Mouse (Mus musculus) embryonic facial prominence, embryonic 11.5 days (tissue): ENCODE data around the gene Gm45062. TPM values are rescaled to one million over a fixed set of nuclear protein-coding genes. Genes with fewer than 3 reads are reported as not detected.

Source experiments
- ATAC-seq: fragments of 200-750 bp; cut with Nextera tagmentation; replicated peaks from 2 replicates; pipeline ENCODE4 v1.8.0; 2017; ENCODE audit warnings: low read depth; ENCODE audit not compliant: insufficient number of reproducible peaks, low FRiP score, low TSS enrichment
- DNase-seq: peaks from one replicate; pipeline ENCODE4 v3.0.0-alpha.2; 2015; ENCODE audit warnings: low spot score
- H3K27ac ChIP-seq: fragments of 300-500 bp; sonication (generic); replicated peaks from 2 replicates; pipeline ENCODE4 v1.5.1; 2014; ENCODE audit warnings: mild to moderate bottlenecking, low read depth, low read length, control low read depth
- H3K27me3 ChIP-seq: fragments of 300-500 bp; sonication (generic); 2 replicates; pipeline ENCODE4 v1.6.1; 2014; ENCODE audit warnings: mild to moderate bottlenecking, low read length, moderate library complexity, mixed read lengths; ENCODE audit not compliant: control insufficient read depth, insufficient read depth
- H3K36me3 ChIP-seq: fragments of 300-500 bp; sonication (generic); replicated peaks from 2 replicates; pipeline ENCODE4 v1.6.1; 2014; ENCODE audit warnings: low read depth, mild to moderate bottlenecking, low read length, moderate library complexity, mixed read lengths; ENCODE audit not compliant: control insufficient read depth, insufficient read depth
- H3K4me1 ChIP-seq: fragments of 300-500 bp; sonication (generic); 2 replicates; pipeline ENCODE4 v1.6.1; 2014; ENCODE audit warnings: low read length, mixed read lengths; ENCODE audit not compliant: control insufficient read depth, insufficient read depth
- H3K4me2 ChIP-seq: fragments of 300-500 bp; sonication (generic); 2 replicates; pipeline ENCODE4 v1.6.1; 2014; ENCODE audit warnings: low read depth, mild to moderate bottlenecking, control low read depth, low read length, moderate library complexity
- H3K4me3 ChIP-seq: fragments of 300-500 bp; sonication (generic); 2 replicates; pipeline ENCODE4 v1.5.1; 2014; ENCODE audit warnings: low read depth, low read length, control low read depth
- H3K9ac ChIP-seq: fragments of 300-500 bp; sonication (generic); replicated peaks from 2 replicates; pipeline ENCODE4 v1.6.1; 2014; ENCODE audit warnings: mild to moderate bottlenecking, control low read depth, low read length
- H3K9me3 ChIP-seq: fragments of 300-500 bp; sonication (generic); replicated peaks from 2 replicates; pipeline ENCODE4 v1.6.1; 2016; ENCODE audit warnings: mild to moderate bottlenecking, low read length, inconsistent platforms, mixed read lengths; ENCODE audit not compliant: control insufficient read depth
- WGBS: fragments of 180-500 bp; shearing (Covaris S2); extraction: QIAGEN DNeasy Blood & Tissue Kit; methylation state at CpG from one replicate; pipeline ENCODE4 v1.1.7; 2014; 5-methylcytosine and 5-hydroxymethylcytosine counted together
- polyA plus RNA-seq: library from polyadenylated mRNA; unstranded; fragments of >200 nt; fragmentation: Nextera tagmentation; extraction: Ambion mirVana; gene quantifications from 2 replicates; pipeline ENCODE4 v1.2.1, GENCODE M21; 2014

Gm45062 gene
- polyA plus RNA-seq, 1 experiment from 2014 or later: 14.3 TPM

GRCm38 (mm10) chr6:8465388-8465787 is 206.1 kb downstream of the Gm45062 start:
- no peaks in the 10 kb centered on the region for H3K36me3 ChIP-seq
- no peak for DNase-seq
- no peaks in the 10 kb centered on the region for H3K27me3 ChIP-seq
- ATAC-seq: no peak
- H3K4me2 ChIP-seq: no peak overlapping the region
- WGBS: 67% methylated on average over 1 of the region's 1 CpGs
- H3K4me3 ChIP-seq: no peak overlapping the region
- no peak overlapping the region for H3K27ac ChIP-seq
- H3K4me1 ChIP-seq: no peaks in the 10 kb centered on the region
- no peak overlapping the region for H3K9ac ChIP-seq
- no peaks in the 10 kb centered on the region for H3K9me3 ChIP-seq

GRCm38 (mm10) chr6:8465985-8466384 is 206.7 kb downstream of the Gm45062 start:
- H3K36me3 ChIP-seq: no peaks in the 10 kb centered on the region
- no peak overlapping the region for H3K27ac ChIP-seq
- no peak for ATAC-seq
- H3K4me3 ChIP-seq: no peak overlapping the region
- 76% methylated on average over 5 of the region's 5 CpGs for WGBS
- H3K4me2 ChIP-seq: no peak overlapping the region
- no peaks in the 10 kb centered on the region for H3K4me1 ChIP-seq
- no peaks in the 10 kb centered on the region for H3K27me3 ChIP-seq
- H3K9ac ChIP-seq: no peak overlapping the region
- no peak for DNase-seq
- H3K9me3 ChIP-seq: no peaks in the 10 kb centered on the region

- no peaks in the 10 kb centered on the region for H3K36me3 ChIP-seq
- DNase-seq (no peak), ATAC-seq (no peak)
- H3K27me3 ChIP-seq: no peaks in the 10 kb centered on the region
- WGBS: 58% methylated on average over 10 of the region's 10 CpGs
- no peak overlapping the region for H3K4me2 ChIP-seq
- no peak overlapping the region for H3K27ac ChIP-seq
- no peaks in the 10 kb centered on the region for H3K9me3 ChIP-seq
- H3K4me1 ChIP-seq: no peaks in the 10 kb centered on the region
- H3K9ac ChIP-seq: no peak overlapping the region
- no peak overlapping the region for H3K4me3 ChIP-seq
Measured at GRCm38 (mm10) chr6:8467667-8468337, 208.6 kb downstream of the Gm45062 start.

- H3K27ac ChIP-seq: no peak overlapping the region
- no peak overlapping the region for H3K9ac ChIP-seq
- DNase-seq (no peak), ATAC-seq (no peak)
- no peaks in the 10 kb centered on the region for H3K27me3 ChIP-seq
- H3K36me3 ChIP-seq: no peaks in the 10 kb centered on the region
- no peaks in the 10 kb centered on the region for H3K4me1 ChIP-seq
- no peaks in the 10 kb centered on the region for H3K9me3 ChIP-seq
- no peak overlapping the region for H3K4me2 ChIP-seq
- 88% methylated on average over 3 of the region's 3 CpGs for WGBS
- no peak overlapping the region for H3K4me3 ChIP-seq
Measured at GRCm38 (mm10) chr6:8469918-8470317, 210.7 kb downstream of the Gm45062 start.

- Histone ChIP-seq H3K36me3 (no peaks in the 10 kb centered on the region), H3K4me3 (no peak overlapping the region), H3K27ac (no peak overlapping the region), H3K27me3 (no peaks in the 10 kb centered on the region), H3K9ac (no peak overlapping the region), H3K9me3 (no peaks in the 10 kb centered on the region), H3K4me2 (no peak overlapping the region), H3K4me1 (no peaks in the 10 kb centered on the region)
- ATAC-seq (no peak), DNase-seq (no peak)
- WGBS: 85% methylated on average over 3 of the region's 3 CpGs
Measured at GRCm38 (mm10) chr6:8472125-8472524, 212.9 kb downstream of the Gm45062 start.

GRCm38 (mm10) chr6:8472915-8473314 is 213.7 kb downstream of the Gm45062 start:
- no peak for ATAC-seq
- Histone ChIP-seq H3K27me3 (no peaks in the 10 kb centered on the region), H3K9me3 (no peaks in the 10 kb centered on the region), H3K4me1 (no peaks in the 10 kb centered on the region), H3K27ac (no peak overlapping the region), H3K36me3 (no peaks in the 10 kb centered on the region), H3K4me3 (no peak overlapping the region), H3K4me2 (no peak overlapping the region), H3K9ac (no peak overlapping the region)
- WGBS: 83% methylated on average over 5 of the region's 5 CpGs
- DNase-seq: no peak

GRCm38 (mm10) chr6:8473498-8473897 is 214.2 kb downstream of the Gm45062 start:
- H3K9me3 ChIP-seq: no peaks in the 10 kb centered on the region
- H3K9ac ChIP-seq: no peak overlapping the region
- no peaks in the 10 kb centered on the region for H3K27me3 ChIP-seq
- WGBS: 56% methylated on average over 5 of the region's 5 CpGs
- DNase-seq: no peak
- no peak overlapping the region for H3K27ac ChIP-seq
- H3K4me3 ChIP-seq: no peak overlapping the region
- H3K36me3 ChIP-seq: no peaks in the 10 kb centered on the region
- ATAC-seq: no peak
- H3K4me2 ChIP-seq: no peak overlapping the region
- no peaks in the 10 kb centered on the region for H3K4me1 ChIP-seq

- no peak overlapping the region for H3K4me2 ChIP-seq
- 79% methylated on average over 3 of the region's 3 CpGs for WGBS
- H3K4me3 ChIP-seq: no peak overlapping the region
- no peak for DNase-seq
- H3K4me1 ChIP-seq: no peaks in the 10 kb centered on the region
- no peak overlapping the region for H3K27ac ChIP-seq
- no peaks in the 10 kb centered on the region for H3K27me3 ChIP-seq
- no peaks in the 10 kb centered on the region for H3K36me3 ChIP-seq
- H3K9ac ChIP-seq: no peak overlapping the region
- H3K9me3 ChIP-seq: no peaks in the 10 kb centered on the region
- no peak for ATAC-seq
Measured at GRCm38 (mm10) chr6:8474316-8474715, 215.1 kb downstream of the Gm45062 start.
